Mouse (Mus musculus): Measurements from ENCODE around the gene 4930556J24Rik.
"Not testable (repeated sequence)": the region's sequence is repeated elsewhere in the genome, so short reads cannot be mapped to it uniquely, and the experiment has no call there.

GRCm38 (mm10) chr11:3954876-3955275 lies 21.7 kb downstream of the 4930556J24Rik start:
- TF ChIP-seq POLR2A (IDR thresholded peaks at IDR 0.05; ENCODE audit: extremely low read depth, insufficient read depth, low read length); CTCF (IDR thresholded peaks at IDR 0.05; ENCODE audit: low read depth, low read length): not testable (repeated sequence)
